Mouse (Mus musculus): ENCODE data around the gene Fam89a. TPM values are rescaled to one million over a fixed set of nuclear protein-coding genes. Genes with fewer than 3 reads are reported as not detected.

Fam89a gene
- 1.4 TPM for polyA plus RNA-seq (2015; fragmentation: Illumina TruSeq; extraction: RNeasy Lipid Tissue Mini Kit (QIAGEN cat#74804); ENCODE audit: low read depth, low replicate concordance)

DNA sequence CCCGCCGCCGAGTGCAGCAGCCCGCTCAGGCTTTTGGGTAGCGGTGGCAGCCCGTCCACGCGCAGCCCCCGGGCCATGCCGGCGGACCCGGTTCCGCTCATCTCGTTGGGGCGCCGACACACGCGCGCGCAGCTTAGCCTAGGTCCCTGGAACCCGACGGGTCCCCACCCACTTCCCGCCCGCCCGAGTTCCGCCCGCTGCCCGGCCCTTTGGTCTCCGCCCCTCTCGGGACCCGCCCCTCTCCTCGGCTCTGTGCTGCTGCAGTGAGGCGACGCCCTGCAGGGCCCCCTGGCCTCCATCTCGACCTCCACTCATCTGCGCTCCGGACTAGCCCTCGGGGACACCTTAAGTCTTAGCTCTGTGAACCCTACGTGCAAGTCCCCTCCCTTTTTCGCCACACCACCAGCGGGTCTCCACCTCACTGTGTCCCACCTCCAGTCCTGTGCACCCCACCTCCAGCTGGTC is at the start of gene Fam89a:
Fam89a (minus strand) TSS at position 124 of the 465 bp plus-strand sequence.

DNA sequence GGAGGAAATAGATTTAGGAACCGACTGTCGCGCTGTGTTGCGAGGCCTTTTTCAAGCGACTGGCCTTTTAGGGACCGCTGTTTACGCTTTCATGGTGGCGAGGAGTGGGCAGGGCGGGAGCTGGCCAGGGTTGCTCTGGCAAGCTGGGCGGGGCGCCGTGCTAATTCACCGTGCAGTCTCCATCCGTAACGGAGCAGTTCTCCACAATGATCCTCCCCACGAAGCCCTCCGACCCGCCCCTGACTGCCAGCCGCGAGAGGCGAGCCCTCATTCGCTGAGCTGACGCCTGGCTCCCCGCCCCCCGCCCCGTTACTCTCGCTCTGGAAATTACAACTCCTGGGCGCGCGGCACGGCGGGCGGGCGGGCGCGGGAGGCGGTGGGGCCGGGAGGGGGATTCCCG is 41.1 kb upstream of the Fam89a start, which contains the start of gene Trim67:
Trim67 (plus strand) TSS at position 385 of the 400 bp plus-strand sequence.

DNA sequence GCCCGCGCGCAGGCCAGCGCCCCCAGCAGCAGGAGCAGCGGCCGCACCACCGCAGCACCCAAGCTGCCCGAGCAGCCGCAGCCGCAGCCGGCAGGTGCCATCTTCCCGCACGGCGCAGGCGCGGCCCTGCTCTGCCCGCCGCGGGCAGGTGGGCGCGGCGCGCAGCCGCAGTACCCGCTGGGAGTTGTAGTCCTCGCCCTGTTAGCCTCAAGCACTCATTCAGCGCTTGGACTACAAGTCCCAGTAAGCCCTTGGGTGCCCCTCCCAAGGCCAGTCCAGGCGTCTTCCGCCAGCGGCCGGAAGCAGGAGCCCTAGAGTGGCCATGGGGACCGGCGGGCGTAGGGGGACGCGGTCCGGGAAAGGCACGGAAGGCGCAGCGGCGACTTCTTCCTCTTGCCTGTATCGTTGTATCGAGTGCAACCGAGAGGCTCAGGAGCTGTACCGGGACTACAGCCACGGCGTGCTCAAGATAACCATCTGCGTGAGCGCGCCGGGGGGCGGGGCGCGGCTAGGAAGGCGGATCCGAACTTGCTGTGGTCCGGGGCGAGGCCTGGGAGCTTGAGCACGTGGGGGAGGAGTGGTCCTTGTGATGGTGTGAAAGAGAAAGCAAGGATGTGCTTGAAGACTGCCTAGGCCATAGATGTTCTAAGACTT is 29.6 kb downstream of the Fam89a start, which contains the start of the genes Ttc13 and Arv1:
Ttc13 (minus strand) TSS at position 122 of the 654 bp plus-strand sequence.
Arv1 (plus strand) TSS at position 278 of the 654 bp plus-strand sequence.

Other genes with a start within 250 kb of the Fam89a start
- gene Cog2, start 231.1 kb downstream of the Fam89a start, polyA plus RNA-seq (2015; fragmentation: Illumina TruSeq; extraction: RNeasy Lipid Tissue Mini Kit (QIAGEN cat#74804); ENCODE audit: low read depth, low replicate concordance), result 25.7 TPM
- 45.6 TPM for gene Agt, start 182.1 kb downstream of the Fam89a start, polyA plus RNA-seq (2015; fragmentation: Illumina TruSeq; extraction: RNeasy Lipid Tissue Mini Kit (QIAGEN cat#74804); ENCODE audit: low read depth, low replicate concordance)
- gene Capn9, start 175.7 kb downstream of the Fam89a start, polyA plus RNA-seq (2015; fragmentation: Illumina TruSeq; extraction: RNeasy Lipid Tissue Mini Kit (QIAGEN cat#74804); ENCODE audit: low read depth, low replicate concordance), result not detected
- gene 2310022B05Rik, start 88.5 kb downstream of the Fam89a start, polyA plus RNA-seq (2015; fragmentation: Illumina TruSeq; extraction: RNeasy Lipid Tissue Mini Kit (QIAGEN cat#74804); ENCODE audit: low read depth, low replicate concordance), result 45.6 TPM
- 29.6 TPM for gene Ttc13, start 29.8 kb downstream of the Fam89a start, polyA plus RNA-seq (2015; fragmentation: Illumina TruSeq; extraction: RNeasy Lipid Tissue Mini Kit (QIAGEN cat#74804); ENCODE audit: low read depth, low replicate concordance)
- 11.7 TPM for gene Arv1, start 29.7 kb downstream of the Fam89a start, polyA plus RNA-seq (2015; fragmentation: Illumina TruSeq; extraction: RNeasy Lipid Tissue Mini Kit (QIAGEN cat#74804); ENCODE audit: low read depth, low replicate concordance)
- gene Trim67, start 41.3 kb upstream of the Fam89a start, polyA plus RNA-seq (2015; fragmentation: Illumina TruSeq; extraction: RNeasy Lipid Tissue Mini Kit (QIAGEN cat#74804); ENCODE audit: low read depth, low replicate concordance), result 1.5 TPM
- gene Gnpat, start 111.2 kb upstream of the Fam89a start, polyA plus RNA-seq (2015; fragmentation: Illumina TruSeq; extraction: RNeasy Lipid Tissue Mini Kit (QIAGEN cat#74804); ENCODE audit: low read depth, low replicate concordance), result 53.1 TPM
- gene 2810004N23Rik, start 111.3 kb upstream of the Fam89a start, polyA plus RNA-seq (2015; fragmentation: Illumina TruSeq; extraction: RNeasy Lipid Tissue Mini Kit (QIAGEN cat#74804); ENCODE audit: low read depth, low replicate concordance), result 19.7 TPM
- 14.2 TPM for gene Exoc8, start 145.9 kb upstream of the Fam89a start, polyA plus RNA-seq (2015; fragmentation: Illumina TruSeq; extraction: RNeasy Lipid Tissue Mini Kit (QIAGEN cat#74804); ENCODE audit: low read depth, low replicate concordance)
- 10.3 TPM for gene Sprtn, start 146.1 kb upstream of the Fam89a start, polyA plus RNA-seq (2015; fragmentation: Illumina TruSeq; extraction: RNeasy Lipid Tissue Mini Kit (QIAGEN cat#74804); ENCODE audit: low read depth, low replicate concordance)
- gene Egln1, start 197.5 kb upstream of the Fam89a start, polyA plus RNA-seq (2015; fragmentation: Illumina TruSeq; extraction: RNeasy Lipid Tissue Mini Kit (QIAGEN cat#74804); ENCODE audit: low read depth, low replicate concordance), result 50.6 TPM

Measured in brain, adult 10 weeks (tissue).